Mouse (Mus musculus) midbrain, embryonic 10.5 days (tissue): ENCODE measurements around the gene Rbm47. TPM values are rescaled to one million over a fixed set of nuclear protein-coding genes. Genes with fewer than 3 reads are reported as not detected.

Experiments
- DNase-seq: peaks from one replicate; pipeline ENCODE4 v3.0.0-alpha.2; 2017; ENCODE audit warnings: low spot score
- H3K27ac ChIP-seq: fragments of 300-500 bp; sonication (generic); replicated peaks from 2 replicates; pipeline ENCODE4 v1.5.1; 2016; ENCODE audit warnings: mild to moderate bottlenecking
- H3K27me3 ChIP-seq: fragments of 300-500 bp; sonication (generic); 2 replicates; pipeline ENCODE4 v1.6.1; 2016; ENCODE audit warnings: low read depth, mild to moderate bottlenecking; ENCODE audit not compliant: poor library complexity, severe bottlenecking
- H3K36me3 ChIP-seq: fragments of 300-500 bp; sonication (generic); 2 replicates; pipeline ENCODE4 v1.6.1; 2016; ENCODE audit warnings: mild to moderate bottlenecking, moderate library complexity
- H3K4me1 ChIP-seq: fragments of 300-500 bp; sonication (generic); 2 replicates; pipeline ENCODE4 v1.6.1; 2016
- H3K4me3 ChIP-seq: fragments of 300-500 bp; sonication (generic); 2 replicates; pipeline ENCODE4 v1.5.1; 2016; ENCODE audit warnings: mild to moderate bottlenecking, moderate library complexity
- H3K9me3 ChIP-seq: fragments of 300-500 bp; sonication (generic); replicated peaks from 2 replicates; pipeline ENCODE4 v1.6.1; 2016; ENCODE audit warnings: mild to moderate bottlenecking
- WGBS: fragments of 180-500 bp; shearing (Covaris S2); methylation state at CpG from one replicate; pipeline ENCODE4 v1.1.7; 2016; 5-methylcytosine and 5-hydroxymethylcytosine counted together
- polyA plus RNA-seq: library from polyadenylated mRNA; unstranded; fragments of >200 nt; fragmentation: Nextera tagmentation; extraction: Ambion mirVana; gene quantifications from 2 replicates; pipeline ENCODE4 v1.2.1, GENCODE M21; 2016

The Rbm47 gene
- polyA plus RNA-seq, 1 experiment from 2014 or later, result 1.9 TPM

GRCm38 (mm10) chr5:66088902-66089295, 84.0 kb downstream of the Rbm47 start:
- H3K27me3 ChIP-seq, result no peaks in the 10 kb centered on the region
- H3K9me3 ChIP-seq, result no peaks in the 10 kb centered on the region
- no peaks in the 10 kb centered on the region for H3K36me3 ChIP-seq
- H3K4me3 ChIP-seq, result no peak overlapping the region
- DNase-seq, result no peak
- no peaks in the 10 kb centered on the region for H3K4me1 ChIP-seq
- 90% methylated on average over 5 of the region's 5 CpGs for WGBS
- H3K27ac ChIP-seq, result no peak overlapping the region

GRCm38 (mm10) chr5:66088247-66088901, 84.5 kb downstream of the Rbm47 start:
- Histone ChIP-seq H3K9me3 (no peaks in the 10 kb centered on the region), H3K4me3 (no peak overlapping the region), H3K27me3 (no peaks in the 10 kb centered on the region), H3K27ac (no peak overlapping the region), H3K36me3 (no peaks in the 10 kb centered on the region), H3K4me1 (no peaks in the 10 kb centered on the region)
- WGBS, result 92% methylated on average over 4 of the region's 4 CpGs
- DNase-seq, result no peak

GRCm38 (mm10) chr5:66086952-66087351, 86.0 kb downstream of the Rbm47 start:
- H3K36me3 ChIP-seq, result no peaks in the 10 kb centered on the region
- DNase-seq, result no peak
- H3K4me1 ChIP-seq, result 0 out of 2 replicates have a peak, but pooled peaks cover 2% of the 10 kb centered on the region
- no peak overlapping the region for H3K4me3 ChIP-seq
- no peaks in the 10 kb centered on the region for H3K27me3 ChIP-seq
- no peak overlapping the region for H3K27ac ChIP-seq
- no peaks in the 10 kb centered on the region for H3K9me3 ChIP-seq
- WGBS, result 92% methylated on average over 9 of the region's 9 CpGs

- 95% methylated on average over 1 of the region's 1 CpGs for WGBS
- Histone ChIP-seq H3K9me3 (no peaks in the 10 kb centered on the region), H3K27me3 (no peaks in the 10 kb centered on the region), H3K36me3 (no peaks in the 10 kb centered on the region), H3K4me1 (0 out of 2 replicates have a peak, but pooled peaks cover 2% of the 10 kb centered on the region), H3K27ac (no peak overlapping the region), H3K4me3 (no peak overlapping the region)
- no peak for DNase-seq
Measured at GRCm38 (mm10) chr5:66086304-66086703, 86.6 kb downstream of the Rbm47 start.

GRCm38 (mm10) chr5:66085478-66085877, 87.4 kb downstream of the Rbm47 start:
- no peaks in the 10 kb centered on the region for H3K27me3 ChIP-seq
- no peaks in the 10 kb centered on the region for H3K9me3 ChIP-seq
- H3K4me1 ChIP-seq, result 0 out of 2 replicates have a peak, but pooled peaks cover 2% of the 10 kb centered on the region
- DNase-seq, result no peak
- no peaks in the 10 kb centered on the region for H3K36me3 ChIP-seq
- H3K4me3 ChIP-seq, result no peak overlapping the region
- 74% methylated on average over 4 of the region's 4 CpGs for WGBS
- no peak overlapping the region for H3K27ac ChIP-seq

GRCm38 (mm10) chr5:66084541-66084940, 88.4 kb downstream of the Rbm47 start:
- WGBS, result 95% methylated on average over 3 of the region's 3 CpGs
- no peak overlapping the region for H3K4me3 ChIP-seq
- H3K27ac ChIP-seq, result no peak overlapping the region
- DNase-seq, result no peak
- no peaks in the 10 kb centered on the region for H3K27me3 ChIP-seq
- no peaks in the 10 kb centered on the region for H3K36me3 ChIP-seq
- H3K4me1 ChIP-seq, result 0 out of 2 replicates have a peak, but pooled peaks cover 2% of the 10 kb centered on the region
- no peaks in the 10 kb centered on the region for H3K9me3 ChIP-seq

GRCm38 (mm10) chr5:66083350-66083749, 89.6 kb downstream of the Rbm47 start:
- 38% methylated on average over 7 of the region's 7 CpGs for WGBS
- no peak overlapping the region for H3K4me3 ChIP-seq
- no peaks in the 10 kb centered on the region for H3K27me3 ChIP-seq
- H3K27ac ChIP-seq, result no peak overlapping the region
- no peaks in the 10 kb centered on the region for H3K9me3 ChIP-seq
- peak; percentile 62 for DNase-seq
- 0 out of 2 replicates have a peak, but pooled peaks cover 2% of the 10 kb centered on the region for H3K4me1 ChIP-seq
- no peaks in the 10 kb centered on the region for H3K36me3 ChIP-seq

GRCm38 (mm10) chr5:66082229-66082572, 90.7 kb downstream of the Rbm47 start:
- H3K27me3 ChIP-seq, result no peaks in the 10 kb centered on the region
- H3K4me1 ChIP-seq, result 0 out of 2 replicates have a peak, but pooled peaks cover 2% of the 10 kb centered on the region
- H3K27ac ChIP-seq, result no peak overlapping the region
- H3K9me3 ChIP-seq, result no peaks in the 10 kb centered on the region
- 80% methylated on average over 11 of the region's 11 CpGs for WGBS
- DNase-seq, result no peak
- no peaks in the 10 kb centered on the region for H3K36me3 ChIP-seq
- H3K4me3 ChIP-seq, result no peak overlapping the region

GRCm38 (mm10) chr5:66081443-66082228, 91.3 kb downstream of the Rbm47 start:
- no peak for DNase-seq
- no peaks in the 10 kb centered on the region for H3K36me3 ChIP-seq
- H3K4me3 ChIP-seq, result no peak overlapping the region
- H3K9me3 ChIP-seq, result no peaks in the 10 kb centered on the region
- WGBS, result 84% methylated on average over 19 of the region's 19 CpGs
- no peaks in the 10 kb centered on the region for H3K27me3 ChIP-seq
- H3K4me1 ChIP-seq, result 0 out of 2 replicates have a peak, but pooled peaks cover 2% of the 10 kb centered on the region
- H3K27ac ChIP-seq, result no peak overlapping the region

GRCm38 (mm10) chr5:66080529-66081220, 92.2 kb downstream of the Rbm47 start:
- no peak for DNase-seq
- 91% methylated on average over 17 of the region's 17 CpGs for WGBS
- Histone ChIP-seq H3K4me3 (no peak overlapping the region), H3K36me3 (no peaks in the 10 kb centered on the region), H3K27me3 (no peaks in the 10 kb centered on the region), H3K9me3 (no peaks in the 10 kb centered on the region), H3K4me1 (0 out of 2 replicates have a peak, but pooled peaks cover 2% of the 10 kb centered on the region), H3K27ac (no peak overlapping the region)

- H3K27ac ChIP-seq, result no peak overlapping the region
- no peak for DNase-seq
- H3K4me3 ChIP-seq, result no peak overlapping the region
- H3K36me3 ChIP-seq, result no peaks in the 10 kb centered on the region
- 84% methylated on average over 9 of the region's 9 CpGs for WGBS
- no peaks in the 10 kb centered on the region for H3K27me3 ChIP-seq
- H3K9me3 ChIP-seq, result no peaks in the 10 kb centered on the region
- H3K4me1 ChIP-seq, result 0 out of 2 replicates have a peak, but pooled peaks cover 2% of the 10 kb centered on the region
Measured at GRCm38 (mm10) chr5:66079358-66080179, 93.3 kb downstream of the Rbm47 start.

- no peak overlapping the region for H3K4me3 ChIP-seq
- H3K4me1 ChIP-seq, result 0 out of 2 replicates have a peak, but pooled peaks cover 2% of the 10 kb centered on the region
- H3K27ac ChIP-seq, result no peak overlapping the region
- no peak for DNase-seq
- H3K9me3 ChIP-seq, result no peaks in the 10 kb centered on the region
- no peaks in the 10 kb centered on the region for H3K36me3 ChIP-seq
- 89% methylated on average over 7 of the region's 7 CpGs for WGBS
- no peaks in the 10 kb centered on the region for H3K27me3 ChIP-seq
Measured at GRCm38 (mm10) chr5:66078491-66079012, 94.4 kb downstream of the Rbm47 start.
